Mouse (Mus musculus) stomach, embryonic 16.5 days (tissue): ENCODE results near the gene Cracr2a. TPM values are rescaled to one million over a fixed set of nuclear protein-coding genes. Genes with fewer than 3 reads are reported as not detected.

ENCODE experiments used
- ATAC-seq: fragments of 200-750 bp; cut with Nextera tagmentation; 2 replicates; pipeline ENCODE4 v1.8.0; 2017; ENCODE audit warnings: moderate number of reproducible peaks, moderate TSS enrichment; ENCODE audit not compliant: insufficient read depth, low FRiP score
- H3K27ac ChIP-seq: fragments of 300-500 bp; sonication (generic); 2 replicates; pipeline ENCODE4 v1.5.1; 2014; ENCODE audit warnings: low read length
- H3K27me3 ChIP-seq: fragments of 300-500 bp; sonication (generic); 2 replicates; pipeline ENCODE4 v1.6.1; 2014; ENCODE audit warnings: low read length, control low read depth, mixed read lengths; ENCODE audit not compliant: control insufficient read depth, insufficient read depth
- H3K36me3 ChIP-seq: fragments of 300-500 bp; sonication (generic); 2 replicates; pipeline ENCODE4 v1.6.1; 2014; ENCODE audit warnings: low read length; ENCODE audit not compliant: control insufficient read depth, insufficient read depth
- H3K4me1 ChIP-seq: fragments of 300-500 bp; sonication (generic); 2 replicates; pipeline ENCODE4 v1.6.1; 2014; ENCODE audit warnings: low read length, control low read depth, mixed read lengths; ENCODE audit not compliant: control insufficient read depth, insufficient read depth
- H3K4me2 ChIP-seq: fragments of 300-500 bp; sonication (generic); 2 replicates; pipeline ENCODE4 v1.6.1; 2014; ENCODE audit warnings: low read depth, low read length, mixed read lengths
- H3K4me3 ChIP-seq: fragments of 300-500 bp; sonication (generic); replicated peaks from 2 replicates; pipeline ENCODE4 v1.5.1; 2014; ENCODE audit warnings: mild to moderate bottlenecking, low read length
- H3K9ac ChIP-seq: fragments of 300-500 bp; sonication (generic); 2 replicates; pipeline ENCODE4 v1.6.1; 2014; ENCODE audit warnings: low read length
- H3K9me3 ChIP-seq: fragments of 300-500 bp; sonication (generic); replicated peaks from 2 replicates; pipeline ENCODE4 v1.6.1; 2016; ENCODE audit warnings: low read length, control low read depth; ENCODE audit not compliant: control insufficient read depth
- WGBS: fragments of 180-500 bp; shearing (Covaris S2); extraction: QIAGEN DNeasy Blood & Tissue Kit; methylation state at CpG from one replicate; pipeline ENCODE4 v1.1.7; 2014; 5-methylcytosine and 5-hydroxymethylcytosine counted together
- polyA plus RNA-seq: library from polyadenylated mRNA; unstranded; fragments of >200 nt; fragmentation: Nextera tagmentation; extraction: Ambion mirVana; gene quantifications from 2 replicates; pipeline ENCODE4 v1.2.1, GENCODE M21; 2015

The Cracr2a gene
- polyA plus RNA-seq, 1 experiment from 2014 or later, result 3.1 TPM

- H3K4me2 ChIP-seq, result no peak overlapping the region
- H3K27ac ChIP-seq, result no peak overlapping the region
- H3K9ac ChIP-seq, result no peak overlapping the region
- 65% methylated on average over 7 of the region's 7 CpGs for WGBS
- no peaks in the 10 kb centered on the region for H3K9me3 ChIP-seq
- H3K36me3 ChIP-seq, result no peaks in the 10 kb centered on the region
- H3K27me3 ChIP-seq, result no peaks in the 10 kb centered on the region
- H3K4me3 ChIP-seq, result no peak overlapping the region
- no peak for ATAC-seq
- peaks cover 8% of the 10 kb centered on the region for H3K4me1 ChIP-seq
Measured at GRCm38 (mm10) chr6:127578316-127578715, 17.2 kb downstream of the Cracr2a start.

- no peaks in the 10 kb centered on the region for H3K9me3 ChIP-seq
- 54% methylated on average over 5 of the region's 5 CpGs for WGBS
- H3K4me1 ChIP-seq, result peaks cover 8% of the 10 kb centered on the region
- no peak overlapping the region for H3K27ac ChIP-seq
- H3K27me3 ChIP-seq, result no peaks in the 10 kb centered on the region
- H3K36me3 ChIP-seq, result no peaks in the 10 kb centered on the region
- no peak overlapping the region for H3K9ac ChIP-seq
- ATAC-seq, result no peak
- no peak overlapping the region for H3K4me3 ChIP-seq
- H3K4me2 ChIP-seq, result no peak overlapping the region
Measured at GRCm38 (mm10) chr6:127578810-127579209, 17.7 kb downstream of the Cracr2a start.

- H3K4me3 ChIP-seq, result peak overlapping the region; percentile 25
- WGBS, result 36% methylated on average over 12 of the region's 12 CpGs
- peak overlapping the region; percentile 53 for H3K4me2 ChIP-seq
- no peaks in the 10 kb centered on the region for H3K9me3 ChIP-seq
- peak overlapping the region; percentile 54 for H3K9ac ChIP-seq
- no peak for ATAC-seq
- H3K4me1 ChIP-seq, result peaks cover 8% of the 10 kb centered on the region
- no peaks in the 10 kb centered on the region for H3K36me3 ChIP-seq
- no peaks in the 10 kb centered on the region for H3K27me3 ChIP-seq
- no peak overlapping the region for H3K27ac ChIP-seq
Measured at GRCm38 (mm10) chr6:127581915-127582314, 20.8 kb downstream of the Cracr2a start.

- H3K27ac ChIP-seq, result no peak overlapping the region
- peak overlapping the region; percentile 25 for H3K4me3 ChIP-seq
- no peaks in the 10 kb centered on the region for H3K27me3 ChIP-seq
- H3K4me1 ChIP-seq, result peaks cover 8% of the 10 kb centered on the region
- H3K36me3 ChIP-seq, result no peaks in the 10 kb centered on the region
- no peaks in the 10 kb centered on the region for H3K9me3 ChIP-seq
- WGBS, result 8% methylated on average over 15 of the region's 15 CpGs
- H3K9ac ChIP-seq, result peak overlapping the region; percentile 54
- H3K4me2 ChIP-seq, result peak overlapping the region; percentile 53
- peak; percentile 62; the same call in 1 of the 2 replicates for ATAC-seq
Measured at GRCm38 (mm10) chr6:127582391-127583176, 21.4 kb downstream of the Cracr2a start.

GRCm38 (mm10) chr6:127591467-127591866 lies 30.3 kb downstream of the Cracr2a start:
- Histone ChIP-seq H3K4me1 (no peaks in the 10 kb centered on the region), H3K4me3 (no peak overlapping the region), H3K9me3 (no peaks in the 10 kb centered on the region), H3K4me2 (no peak overlapping the region), H3K27me3 (no peaks in the 10 kb centered on the region), H3K9ac (no peak overlapping the region), H3K36me3 (no peaks in the 10 kb centered on the region), H3K27ac (no peak overlapping the region)
- 72% methylated on average over 3 of the region's 3 CpGs for WGBS
- ATAC-seq, result no peak

- no peak for ATAC-seq
- no peak overlapping the region for H3K27ac ChIP-seq
- H3K4me3 ChIP-seq, result no peak overlapping the region
- H3K27me3 ChIP-seq, result no peaks in the 10 kb centered on the region
- H3K9ac ChIP-seq, result no peak overlapping the region
- no peaks in the 10 kb centered on the region for H3K9me3 ChIP-seq
- no peak overlapping the region for H3K4me2 ChIP-seq
- H3K4me1 ChIP-seq, result no peaks in the 10 kb centered on the region
- no peaks in the 10 kb centered on the region for H3K36me3 ChIP-seq
- 51% methylated on average over 4 of the region's 4 CpGs for WGBS
Measured at GRCm38 (mm10) chr6:127593487-127593886, 32.3 kb downstream of the Cracr2a start.

- Histone ChIP-seq H3K9me3 (0 out of 2 replicates have a peak, but pooled peaks cover 3% of the 10 kb centered on the region), H3K27ac (no peak overlapping the region), H3K4me1 (no peaks in the 10 kb centered on the region), H3K4me2 (no peak overlapping the region), H3K36me3 (no peaks in the 10 kb centered on the region), H3K4me3 (no peak overlapping the region), H3K9ac (no peak overlapping the region), H3K27me3 (no peaks in the 10 kb centered on the region)
- ATAC-seq, result no peak
- 65% methylated on average over 6 of the region's 6 CpGs for whole genome bisulfite sequencing
Measured at GRCm38 (mm10) chr6:127599280-127599679, 38.1 kb downstream of the Cracr2a start.

- 59% methylated on average over 15 of the region's 15 CpGs for WGBS
- H3K27ac ChIP-seq, result no peak overlapping the region
- H3K9me3 ChIP-seq, result 0 out of 2 replicates have a peak, but pooled peaks cover 3% of the 10 kb centered on the region
- H3K27me3 ChIP-seq, result no peaks in the 10 kb centered on the region
- H3K9ac ChIP-seq, result no peak overlapping the region
- H3K4me1 ChIP-seq, result no peaks in the 10 kb centered on the region
- ATAC-seq, result no peak
- no peak overlapping the region for H3K4me3 ChIP-seq
- H3K36me3 ChIP-seq, result no peaks in the 10 kb centered on the region
- no peak overlapping the region for H3K4me2 ChIP-seq
Measured at GRCm38 (mm10) chr6:127605067-127606025, 44.2 kb downstream of the Cracr2a start.

GRCm38 (mm10) chr6:127609673-127610072 lies 48.5 kb downstream of the Cracr2a start:
- H3K9me3 ChIP-seq, result no peaks in the 10 kb centered on the region
- H3K4me3 ChIP-seq, result no peak overlapping the region
- H3K9ac ChIP-seq, result no peak overlapping the region
- H3K36me3 ChIP-seq, result no peaks in the 10 kb centered on the region
- no peak for ATAC-seq
- H3K27me3 ChIP-seq, result no peaks in the 10 kb centered on the region
- no peak overlapping the region for H3K27ac ChIP-seq
- H3K4me2 ChIP-seq, result no peak overlapping the region
- no peaks in the 10 kb centered on the region for H3K4me1 ChIP-seq
